Mouse (Mus musculus) erythroblast, embryonic 14.5 days (primary cell): Measurements from ENCODE around the gene Ptprs. TPM values are rescaled to one million over a fixed set of nuclear protein-coding genes. Genes with fewer than 3 reads are reported as not detected.
A peak's percentile ranks its signal among the peaks of the same experiment; 100 is the strongest.
"Not testable (repeated sequence)": the region's sequence is repeated elsewhere in the genome, so short reads cannot be mapped to it uniquely, and the experiment has no call there.

Experiments
- H3K27me3 ChIP-seq: 2 replicates; pipeline ENCODE4 v1.6.1; 2012; ENCODE audit warnings: inconsistent platforms; ENCODE audit not compliant: control insufficient read depth
- H3K36me3 ChIP-seq: 2 replicates; pipeline ENCODE4 v1.6.1; 2012; ENCODE audit warnings: mild to moderate bottlenecking, inconsistent platforms; ENCODE audit not compliant: control insufficient read depth
- H3K4me1 ChIP-seq: 2 replicates; pipeline ENCODE4 v1.6.1; 2012; ENCODE audit warnings: inconsistent platforms; ENCODE audit not compliant: control insufficient read depth
- H3K4me3 ChIP-seq: replicated peaks from 2 replicates; pipeline ENCODE3; 2012; ENCODE audit warnings: moderate library complexity, mild to moderate bottlenecking, inconsistent platforms
- H3K9me3 ChIP-seq: 2 replicates; pipeline ENCODE4 v1.6.1; 2012; ENCODE audit warnings: low read length, inconsistent platforms, mixed read lengths; ENCODE audit not compliant: control insufficient read depth
- GATA1 ChIP-seq: IDR thresholded peaks from 2 replicates; pipeline ENCODE4 v1.6.1; 2012; ENCODE audit warnings: low read length, inconsistent platforms, mixed read lengths
- TAL1 ChIP-seq: IDR thresholded peaks from 3 replicates; pipeline ENCODE4 v1.6.1; 2012; ENCODE audit warnings: low read length, inconsistent platforms, mixed read lengths
- polyA plus RNA-seq: library from polyadenylated mRNA; stranded (reverse); fragments of >175 nt; gene quantifications from 2 replicates; pipeline ENCODE4 v1.2.3, GENCODE M21; 2012

Gene Ptprs
- polyA plus RNA-seq, 1 experiment: 0.44 TPM

- Histone ChIP-seq H3K4me3 (no peak overlapping the region), H3K9me3 (peaks cover 18% of the 10 kb centered on the region), H3K27me3 (peaks cover 70% of the 10 kb centered on the region), H3K36me3 (no peaks in the 10 kb centered on the region), H3K4me1 (peaks cover 13% of the 10 kb centered on the region)
- TF ChIP-seq TAL1 (no peak), GATA1 (no peak)
These were observed 34.2 kb upstream of the Ptprs start for GRCm38 (mm10) chr17:56510473-56510969.

GRCm38 (mm10) chr17:56509707-56510472 is 33.6 kb upstream of the Ptprs start:
- peaks cover 64% of the 10 kb centered on the region for H3K27me3 ChIP-seq
- no peak for TF ChIP-seq TAL1
- no peak for TF ChIP-seq GATA1
- no peak overlapping the region for H3K4me3 ChIP-seq
- H3K9me3 ChIP-seq: peaks cover 21% of the 10 kb centered on the region
- peaks cover 13% of the 10 kb centered on the region for H3K4me1 ChIP-seq
- no peaks in the 10 kb centered on the region for H3K36me3 ChIP-seq

- Histone ChIP-seq H3K4me3 (no peak overlapping the region), H3K27me3 (peaks cover 60% of the 10 kb centered on the region), H3K9me3 (peaks cover 26% of the 10 kb centered on the region)
These were observed 32.8 kb upstream of the Ptprs start for GRCm38 (mm10) chr17:56509021-56509640.

GRCm38 (mm10) chr17:56507161-56508068 is 31.1 kb upstream of the Ptprs start:
- Histone ChIP-seq H3K4me3 (peak overlapping the region; percentile 65), H3K9me3 (peaks cover 28% of the 10 kb centered on the region), H3K27me3 (peaks cover 47% of the 10 kb centered on the region), H3K4me1 (peaks cover 13% of the 10 kb centered on the region), H3K36me3 (no peaks in the 10 kb centered on the region)
- no peak for TF ChIP-seq GATA1
- TF ChIP-seq TAL1: no peak

More at GRCm38 (mm10) chr17:56509021-56509640, 32.8 kb upstream of the Ptprs start:
- Histone ChIP-seq H3K36me3 (no peaks in the 10 kb centered on the region), H3K4me1 (peaks cover 13% of the 10 kb centered on the region)
- TF ChIP-seq TAL1 (no peak), GATA1 (no peak)

GRCm38 (mm10) chr17:56506417-56507065 is 30.3 kb upstream of the Ptprs start:
- peaks cover 19% of the 10 kb centered on the region for H3K9me3 ChIP-seq
- peak overlapping the region; percentile 65 for H3K4me3 ChIP-seq
- no peak for TF ChIP-seq TAL1
- no peak for TF ChIP-seq GATA1
- no peaks in the 10 kb centered on the region for H3K36me3 ChIP-seq
- H3K27me3 ChIP-seq: peaks cover 39% of the 10 kb centered on the region
- H3K4me1 ChIP-seq: peaks cover 13% of the 10 kb centered on the region

- TF ChIP-seq GATA1 (no peak), TAL1 (no peak)
- Histone ChIP-seq H3K4me1 (peaks cover 13% of the 10 kb centered on the region), H3K9me3 (peaks cover 12% of the 10 kb centered on the region), H3K36me3 (no peaks in the 10 kb centered on the region), H3K4me3 (no peak overlapping the region), H3K27me3 (peaks cover 27% of the 10 kb centered on the region)
These were observed 29.1 kb upstream of the Ptprs start for GRCm38 (mm10) chr17:56505401-56505800.

- H3K36me3 ChIP-seq: no peaks in the 10 kb centered on the region
- TF ChIP-seq GATA1 (no peak), TAL1 (no peak)
- H3K4me1 ChIP-seq: peaks cover 9% of the 10 kb centered on the region
- H3K4me3 ChIP-seq: no peak overlapping the region
- H3K9me3 ChIP-seq: peaks cover 18% of the 10 kb centered on the region
- H3K27me3 ChIP-seq: no peaks in the 10 kb centered on the region
These were observed 26.2 kb upstream of the Ptprs start for GRCm38 (mm10) chr17:56502526-56502925.

- H3K27me3 ChIP-seq, H3K4me3 ChIP-seq, H3K36me3 ChIP-seq, H3K4me1 ChIP-seq: not testable (repeated sequence)
- peaks cover 24% of the 10 kb centered on the region for H3K9me3 ChIP-seq
These were observed 25.5 kb upstream of the Ptprs start for GRCm38 (mm10) chr17:56501635-56502400.
